Mouse (Mus musculus) bone marrow, adult 2 months (tissue): ENCODE data around the gene Havcr1.

Experiments
- CTCF ChIP-seq: fragments of 200-500 bp; IDR thresholded peaks from 2 replicates; pipeline ENCODE4 v1.5.1; 2011; ENCODE audit warnings: low read length, control low read depth; ENCODE audit not compliant: control insufficient read depth, insufficient read depth
- POLR2A ChIP-seq: fragments of 200-500 bp; IDR thresholded peaks from 2 replicates; pipeline ENCODE4 v1.6.1; 2011; ENCODE audit warnings: low read depth, mild to moderate bottlenecking, control low read depth, low read length, borderline replicate concordance; ENCODE audit not compliant: control insufficient read depth

- TF ChIP-seq CTCF: no peak
- TF ChIP-seq POLR2A: no peak
These were observed 3.3 kb upstream of the Havcr1 start for GRCm38 (mm10) chr11:46731541-46732070.
